Mouse (Mus musculus): ENCODE results near the gene Gm12216. TPM values are rescaled to one million over a fixed set of nuclear protein-coding genes. Genes with fewer than 3 reads are reported as not detected.
A peak's percentile ranks its signal among the peaks of the same experiment; 100 is the strongest.
"Not testable (repeated sequence)": the region's sequence is repeated elsewhere in the genome, so short reads cannot be mapped to it uniquely, and the experiment has no call there.

Gm12216 gene
- polyA plus RNA-seq, 1 experiment from 2014 or later: 1.4 TPM

DNA sequence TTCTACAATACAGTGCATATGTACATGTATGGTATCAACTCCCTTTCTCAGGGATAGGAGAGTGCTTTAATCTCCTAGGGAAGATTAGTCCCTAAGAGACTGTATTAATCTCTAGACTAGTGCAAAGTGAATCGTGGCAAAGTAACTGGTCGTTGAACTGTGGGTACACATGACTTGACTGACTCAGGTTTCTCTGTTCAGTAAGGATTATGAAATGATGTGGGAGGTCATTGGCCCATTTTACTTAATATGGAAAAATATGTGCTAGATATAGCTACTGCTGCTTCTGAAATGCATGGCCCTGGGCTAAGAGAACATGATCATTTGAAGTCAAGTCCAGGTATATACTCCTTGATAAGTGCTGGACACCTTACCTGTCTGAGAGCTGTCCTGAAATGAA lies 24.2 kb upstream of the Gm12216 start:
- H3K4me3 ChIP-seq (ENCODE audit: low read depth, low read length): no peak overlapping the region
- DNase-seq (ENCODE audit: low spot score): no peak
- H3K27me3 ChIP-seq (replicated peaks; ENCODE audit: control insufficient read depth, insufficient read depth, low read length): no peaks in the 10 kb centered on the region
- H3K4me1 ChIP-seq (replicated peaks; ENCODE audit: control insufficient read depth, insufficient read depth, low read length): peaks cover 3% of the 10 kb centered on the region
- no peak overlapping the region for H3K4me2 ChIP-seq (ENCODE audit: low read length)
- no peaks in the 10 kb centered on the region; the same call in 1 of the 2 replicates for H3K36me3 ChIP-seq (ENCODE audit: control insufficient read depth, insufficient read depth, low read length)
- H3K9ac ChIP-seq (ENCODE audit: low read length): no peak overlapping the region
- ATAC-seq (replicated peaks; ENCODE audit: low FRiP score, low TSS enrichment, low read depth): no peak
- no peaks in the 10 kb centered on the region for H3K9me3 ChIP-seq (ENCODE audit: control insufficient read depth, low read length)
- 85% methylated on average over 2 of the region's 2 CpGs for WGBS
- no peak overlapping the region for H3K27ac ChIP-seq (ENCODE audit: low read depth)

DNA sequence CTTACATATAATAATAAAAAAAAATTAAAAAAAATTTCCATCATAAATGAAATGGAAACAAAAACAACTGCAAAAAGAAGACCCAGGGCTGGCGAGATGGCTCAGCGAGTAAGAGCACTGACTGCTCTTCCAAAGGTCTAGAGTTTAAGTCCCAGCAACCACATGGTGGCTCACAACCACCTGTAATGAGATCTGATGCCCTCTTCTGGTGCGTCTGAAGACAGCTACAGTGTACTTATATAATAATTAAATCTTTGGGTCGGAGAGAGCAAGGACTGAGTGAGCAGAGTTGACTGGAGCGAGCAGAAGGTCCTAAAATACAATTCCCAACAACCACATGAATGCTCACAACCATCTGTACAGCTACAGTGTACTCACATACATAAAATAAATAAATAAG lies 19.0 kb upstream of the Gm12216 start:
- not testable (repeated sequence) for H3K27me3 ChIP-seq (replicated peaks; ENCODE audit: control insufficient read depth, insufficient read depth, low read length); DNase-seq (ENCODE audit: low spot score); H3K4me1 ChIP-seq (replicated peaks; ENCODE audit: control insufficient read depth, insufficient read depth, low read length); H3K4me2 ChIP-seq (ENCODE audit: low read length); H3K9ac ChIP-seq (ENCODE audit: low read length); H3K36me3 ChIP-seq (ENCODE audit: control insufficient read depth, insufficient read depth, low read length); H3K9me3 ChIP-seq (ENCODE audit: control insufficient read depth, low read length); H3K27ac ChIP-seq (ENCODE audit: low read depth); ATAC-seq (replicated peaks; ENCODE audit: low FRiP score, low TSS enrichment, low read depth); H3K4me3 ChIP-seq (ENCODE audit: low read depth, low read length)
- 85% methylated on average over 5 of the region's 5 CpGs for WGBS

DNA sequence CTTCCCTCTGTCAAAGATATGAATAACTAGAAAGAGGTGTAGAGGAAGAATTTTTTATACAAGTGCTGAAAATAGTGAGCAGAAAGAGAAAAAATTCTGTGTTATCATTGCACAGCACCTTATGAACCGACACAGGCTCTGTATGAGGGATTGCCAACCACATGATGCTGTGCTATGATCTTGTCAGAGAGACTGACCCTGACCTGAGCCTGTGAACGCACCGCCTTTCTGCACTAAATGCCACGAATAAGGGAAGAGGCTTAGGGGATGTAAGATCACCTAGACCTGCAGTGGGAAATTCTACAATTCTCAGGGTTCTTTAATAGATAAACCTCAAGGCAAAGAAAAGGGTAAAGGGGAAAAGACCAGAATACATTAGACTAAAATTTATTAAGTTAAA lies 17.4 kb upstream of the Gm12216 start:
- no peak overlapping the region for H3K4me3 ChIP-seq (ENCODE audit: low read depth, low read length)
- ATAC-seq (replicated peaks; ENCODE audit: low FRiP score, low TSS enrichment, low read depth): no peak
- 87% methylated on average over 4 of the region's 4 CpGs for WGBS

DNA sequence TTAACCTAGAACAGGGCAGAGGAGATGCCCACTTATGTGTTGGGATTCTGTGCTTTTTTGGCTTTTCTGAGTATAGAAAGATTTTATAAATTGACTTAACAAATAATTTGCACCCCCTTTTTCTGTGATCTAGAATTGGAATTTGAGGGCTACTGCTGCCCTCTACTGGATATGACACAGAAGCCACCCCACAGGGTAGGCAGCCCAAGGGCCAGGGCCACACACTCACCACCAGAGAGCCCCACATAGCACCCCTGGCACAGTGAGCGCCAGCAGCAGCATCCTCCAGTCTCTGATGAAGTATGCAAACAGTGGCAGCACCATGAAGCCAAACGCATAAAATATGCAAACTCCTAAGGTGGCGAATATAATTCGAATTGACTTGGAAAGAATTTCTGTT lies 15.7 kb upstream of the Gm12216 start:
- Histone ChIP-seq H3K4me3 (ENCODE audit: low read depth, low read length) (no peak overlapping the region), H3K9ac (ENCODE audit: low read length) (no peak overlapping the region), H3K9me3 (ENCODE audit: control insufficient read depth, low read length) (no peaks in the 10 kb centered on the region), H3K4me1 (replicated peaks; ENCODE audit: control insufficient read depth, insufficient read depth, low read length) (no peaks in the 10 kb centered on the region), H3K27me3 (replicated peaks; ENCODE audit: control insufficient read depth, insufficient read depth, low read length) (no peaks in the 10 kb centered on the region), H3K27ac (ENCODE audit: low read depth) (no peak overlapping the region), H3K36me3 (ENCODE audit: control insufficient read depth, insufficient read depth, low read length) (peaks cover 6% of the 10 kb centered on the region; the same call in 1 of the 2 replicates), H3K4me2 (ENCODE audit: low read length) (no peak overlapping the region)
- 68% methylated on average over 4 of the region's 4 CpGs for WGBS
- no peak for DNase-seq (ENCODE audit: low spot score)
- 0 out of 2 replicates have a peak, but pooled peaks have one; percentile 43 for ATAC-seq (replicated peaks; ENCODE audit: low FRiP score, low TSS enrichment, low read depth)

More for the DNA sequence above, 17.4 kb upstream of the Gm12216 start:
- no peak for DNase-seq (ENCODE audit: low spot score)
- H3K9me3 ChIP-seq (ENCODE audit: control insufficient read depth, low read length): no peaks in the 10 kb centered on the region
- H3K36me3 ChIP-seq (ENCODE audit: control insufficient read depth, insufficient read depth, low read length): peaks cover 6% of the 10 kb centered on the region; the same call in 1 of the 2 replicates
- no peaks in the 10 kb centered on the region for H3K4me1 ChIP-seq (replicated peaks; ENCODE audit: control insufficient read depth, insufficient read depth, low read length)
- no peak overlapping the region for H3K27ac ChIP-seq (ENCODE audit: low read depth)
- H3K4me2 ChIP-seq (ENCODE audit: low read length): no peak overlapping the region
- H3K9ac ChIP-seq (ENCODE audit: low read length): no peak overlapping the region
- H3K27me3 ChIP-seq (replicated peaks; ENCODE audit: control insufficient read depth, insufficient read depth, low read length): no peaks in the 10 kb centered on the region

DNA sequence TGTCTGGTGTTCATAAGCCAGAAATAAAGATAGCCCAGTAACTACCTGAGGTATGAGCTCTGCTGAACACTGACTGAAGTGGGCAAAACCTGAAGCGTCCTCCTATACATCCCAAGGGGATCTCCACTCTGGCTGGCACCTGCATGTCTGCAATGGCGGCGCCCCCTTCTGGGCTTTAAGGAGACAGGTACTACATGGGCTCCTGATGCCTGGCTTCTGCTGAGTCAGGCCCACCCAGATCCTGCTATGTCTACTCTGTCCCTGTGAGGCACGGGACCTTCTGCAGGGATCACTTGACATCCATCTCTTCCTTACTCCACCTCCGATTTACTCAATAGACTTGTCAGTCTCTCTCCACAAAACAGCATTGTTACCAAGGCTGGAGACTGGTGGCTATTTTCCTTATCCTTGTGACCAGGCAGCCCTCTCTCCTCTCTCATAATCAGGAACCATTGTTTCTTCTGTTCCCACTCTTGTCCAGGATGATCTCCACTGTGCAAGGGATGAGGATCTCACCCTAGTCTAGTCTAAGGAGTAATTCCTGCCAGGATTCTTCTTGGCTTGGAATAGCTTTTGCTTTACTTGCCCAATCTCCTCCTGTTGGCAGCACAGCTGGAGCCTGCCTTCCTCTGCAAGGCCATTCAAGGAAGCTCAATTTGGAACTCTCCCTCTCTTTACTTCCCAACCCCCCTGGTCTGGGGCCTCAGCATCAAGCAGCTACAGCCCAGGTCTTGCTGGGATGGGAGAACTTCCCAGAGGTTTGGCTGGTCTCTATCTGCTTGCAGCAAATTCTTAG lies 15.1 kb upstream of the Gm12216 start:
- 70% methylated on average over 5 of the region's 5 CpGs for WGBS

DNA sequence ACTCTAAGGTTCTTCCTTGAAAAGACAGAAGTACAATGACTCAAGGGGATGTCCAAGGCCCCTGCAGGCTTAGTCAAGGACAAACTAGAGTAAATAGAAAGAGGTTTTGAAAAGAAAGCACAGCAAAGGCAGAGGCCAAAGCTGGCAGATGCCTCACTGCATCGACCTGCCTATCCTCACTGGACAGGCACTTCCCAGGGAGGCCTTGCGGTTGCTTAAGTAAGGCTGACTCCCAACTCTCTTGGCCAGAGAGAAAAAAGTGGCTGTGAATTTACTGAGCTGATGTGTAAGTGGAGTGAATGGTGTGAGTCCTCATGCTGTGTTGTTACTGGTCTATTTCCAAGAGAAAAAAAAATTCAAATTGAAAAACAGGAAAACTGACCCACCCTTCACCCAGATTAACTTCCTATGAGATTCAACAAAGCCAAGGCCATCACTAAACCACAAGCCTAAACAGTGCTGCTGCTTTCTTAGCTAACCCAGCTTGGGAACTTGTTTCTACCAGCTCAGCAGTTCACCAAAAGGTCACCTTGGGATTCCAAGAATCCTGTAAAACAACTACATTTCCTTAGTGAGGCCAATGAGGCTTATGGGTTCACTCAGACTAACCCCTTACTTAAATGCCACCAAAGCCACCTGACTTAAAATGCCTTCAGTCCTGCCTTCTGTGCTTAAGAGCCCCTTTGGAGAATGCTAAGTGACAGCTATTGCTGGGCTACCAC lies 12.9 kb upstream of the Gm12216 start:
- Histone ChIP-seq H3K4me2 (ENCODE audit: low read length) (no peak overlapping the region), H3K9me3 (ENCODE audit: control insufficient read depth, low read length) (no peaks in the 10 kb centered on the region), H3K9ac (ENCODE audit: low read length) (no peak overlapping the region), H3K27me3 (replicated peaks; ENCODE audit: control insufficient read depth, insufficient read depth, low read length) (no peaks in the 10 kb centered on the region), H3K4me1 (replicated peaks; ENCODE audit: control insufficient read depth, insufficient read depth, low read length) (no peaks in the 10 kb centered on the region), H3K4me3 (ENCODE audit: low read depth, low read length) (no peak overlapping the region), H3K36me3 (ENCODE audit: control insufficient read depth, insufficient read depth, low read length) (peaks cover 6% of the 10 kb centered on the region; the same call in 1 of the 2 replicates), H3K27ac (ENCODE audit: low read depth) (no peak overlapping the region)
- DNase-seq (ENCODE audit: low spot score): no peak
- WGBS: 92% methylated on average over 2 of the region's 2 CpGs
- no peak for ATAC-seq (replicated peaks; ENCODE audit: low FRiP score, low TSS enrichment, low read depth)

More for the DNA sequence above, 15.1 kb upstream of the Gm12216 start:
- H3K9me3 ChIP-seq (ENCODE audit: control insufficient read depth, low read length); H3K27me3 ChIP-seq (replicated peaks; ENCODE audit: control insufficient read depth, insufficient read depth, low read length); H3K27ac ChIP-seq (ENCODE audit: low read depth); H3K9ac ChIP-seq (ENCODE audit: low read length); H3K4me1 ChIP-seq (replicated peaks; ENCODE audit: control insufficient read depth, insufficient read depth, low read length); H3K4me2 ChIP-seq (ENCODE audit: low read length); DNase-seq (ENCODE audit: low spot score); H3K4me3 ChIP-seq (ENCODE audit: low read depth, low read length); ATAC-seq (replicated peaks; ENCODE audit: low FRiP score, low TSS enrichment, low read depth); H3K36me3 ChIP-seq (ENCODE audit: control insufficient read depth, insufficient read depth, low read length): not testable (repeated sequence)

DNA sequence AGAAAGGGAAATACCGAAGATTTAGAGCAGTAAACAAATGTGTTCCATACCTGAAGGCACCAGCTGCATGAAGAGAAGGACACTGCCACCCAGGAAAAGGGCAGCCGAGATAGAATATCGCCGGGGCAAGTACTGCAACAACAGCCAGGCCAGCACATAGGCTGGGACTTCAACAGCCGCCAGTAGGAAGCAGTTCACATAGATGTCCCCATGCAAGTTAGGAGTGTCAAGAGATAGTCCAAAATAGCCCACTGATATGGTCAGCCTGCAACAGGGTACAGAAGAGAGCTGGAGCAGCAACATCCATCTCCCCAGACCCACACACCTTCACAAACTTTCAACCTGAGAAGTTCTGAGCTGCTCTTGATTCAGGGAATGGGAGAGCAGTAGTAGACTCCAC lies 10.1 kb upstream of the Gm12216 start:
- H3K4me2 ChIP-seq (ENCODE audit: low read length): no peak overlapping the region
- 90% methylated on average over 5 of the region's 5 CpGs for WGBS
- no peaks in the 10 kb centered on the region for H3K9me3 ChIP-seq (ENCODE audit: control insufficient read depth, low read length)
- no peaks in the 10 kb centered on the region for H3K4me1 ChIP-seq (replicated peaks; ENCODE audit: control insufficient read depth, insufficient read depth, low read length)
- no peak overlapping the region for H3K27ac ChIP-seq (ENCODE audit: low read depth)
- no peak overlapping the region for H3K9ac ChIP-seq (ENCODE audit: low read length)
- ATAC-seq (replicated peaks; ENCODE audit: low FRiP score, low TSS enrichment, low read depth) (no peak), DNase-seq (ENCODE audit: low spot score) (no peak)
- peaks cover 6% of the 10 kb centered on the region; the same call in 1 of the 2 replicates for H3K36me3 ChIP-seq (ENCODE audit: control insufficient read depth, insufficient read depth, low read length)
- H3K27me3 ChIP-seq (replicated peaks; ENCODE audit: control insufficient read depth, insufficient read depth, low read length): no peaks in the 10 kb centered on the region
- H3K4me3 ChIP-seq (ENCODE audit: low read depth, low read length): no peak overlapping the region

DNA sequence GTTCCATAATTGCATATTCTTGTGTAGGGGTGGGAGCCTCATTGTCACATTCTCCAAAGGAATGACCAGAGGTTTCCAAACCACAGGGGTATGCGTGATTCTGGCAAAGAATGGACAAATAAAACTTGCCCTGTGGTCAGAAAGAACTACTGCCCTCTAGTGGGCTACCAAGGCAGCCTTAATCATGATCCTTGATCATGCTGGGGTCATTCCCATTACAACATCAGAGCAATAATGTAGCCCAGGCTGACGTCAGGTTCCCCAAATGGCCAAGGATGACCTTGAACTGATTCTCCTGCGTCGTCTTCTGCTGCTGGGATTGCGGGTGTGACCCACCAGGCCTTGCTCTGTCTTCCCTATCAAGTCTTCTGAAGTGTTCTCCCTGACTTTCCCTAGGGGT lies 9.3 kb upstream of the Gm12216 start:
- H3K9ac ChIP-seq (ENCODE audit: low read length); H3K36me3 ChIP-seq (ENCODE audit: control insufficient read depth, insufficient read depth, low read length); H3K4me2 ChIP-seq (ENCODE audit: low read length); H3K4me1 ChIP-seq (replicated peaks; ENCODE audit: control insufficient read depth, insufficient read depth, low read length); H3K27ac ChIP-seq (ENCODE audit: low read depth); H3K4me3 ChIP-seq (ENCODE audit: low read depth, low read length); H3K27me3 ChIP-seq (replicated peaks; ENCODE audit: control insufficient read depth, insufficient read depth, low read length); DNase-seq (ENCODE audit: low spot score); H3K9me3 ChIP-seq (ENCODE audit: control insufficient read depth, low read length); ATAC-seq (replicated peaks; ENCODE audit: low FRiP score, low TSS enrichment, low read depth): not testable (repeated sequence)
- 45% methylated on average over 5 of the region's 5 CpGs for WGBS

Data from intestine, embryonic 14.5 days (tissue).